Mouse (Mus musculus): Measurements from ENCODE around the gene Ptprb. TPM values are rescaled to one million over a fixed set of nuclear protein-coding genes. Genes with fewer than 3 reads are reported as not detected.

Ptprb gene
- polyA plus RNA-seq, 1 experiment from 2014 or later = 3.1 TPM

DNA sequence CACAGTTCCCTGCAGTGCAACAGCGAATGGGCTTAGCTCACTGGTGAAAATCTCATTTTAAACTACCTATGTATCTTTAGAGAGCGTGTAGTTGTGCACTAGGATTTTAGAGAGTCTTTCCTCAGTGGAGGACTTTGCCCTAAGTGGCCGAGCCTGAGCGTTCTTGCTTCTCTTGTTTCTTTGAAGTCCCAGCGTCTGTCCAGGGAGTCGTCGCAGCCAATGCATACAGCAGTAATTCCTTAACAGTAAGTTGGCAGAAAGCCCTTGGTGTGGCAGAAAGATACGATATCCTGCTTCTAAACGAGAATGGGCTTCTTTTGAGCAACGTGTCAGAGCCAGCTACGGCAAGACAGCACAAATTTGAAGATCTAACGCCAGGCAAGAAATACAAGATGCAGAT is 65.9 kb downstream of the Ptprb start:
- H3K4me3 ChIP-seq (ENCODE audit: low read depth, low read length) = no peak overlapping the region
- WGBS = 86% methylated on average over 12 of the region's 12 CpGs
- no peaks in the 10 kb centered on the region for H3K4me1 ChIP-seq (ENCODE audit: control insufficient read depth, insufficient read depth, low read length)
- H3K9ac ChIP-seq (replicated peaks; ENCODE audit: low read depth, low read length) = no peak overlapping the region
- no peak overlapping the region for H3K4me2 ChIP-seq (ENCODE audit: low read depth, low read length)
- no peaks in the 10 kb centered on the region for H3K36me3 ChIP-seq (ENCODE audit: control insufficient read depth, insufficient read depth, low read length)
- no peak for ATAC-seq (ENCODE audit: low read depth)
- H3K27ac ChIP-seq (ENCODE audit: low read depth, low read length) = no peak overlapping the region
- no peaks in the 10 kb centered on the region for H3K9me3 ChIP-seq (ENCODE audit: control insufficient read depth, low read length)
- no peaks in the 10 kb centered on the region for H3K27me3 ChIP-seq (ENCODE audit: control insufficient read depth, insufficient read depth, low read length)

DNA sequence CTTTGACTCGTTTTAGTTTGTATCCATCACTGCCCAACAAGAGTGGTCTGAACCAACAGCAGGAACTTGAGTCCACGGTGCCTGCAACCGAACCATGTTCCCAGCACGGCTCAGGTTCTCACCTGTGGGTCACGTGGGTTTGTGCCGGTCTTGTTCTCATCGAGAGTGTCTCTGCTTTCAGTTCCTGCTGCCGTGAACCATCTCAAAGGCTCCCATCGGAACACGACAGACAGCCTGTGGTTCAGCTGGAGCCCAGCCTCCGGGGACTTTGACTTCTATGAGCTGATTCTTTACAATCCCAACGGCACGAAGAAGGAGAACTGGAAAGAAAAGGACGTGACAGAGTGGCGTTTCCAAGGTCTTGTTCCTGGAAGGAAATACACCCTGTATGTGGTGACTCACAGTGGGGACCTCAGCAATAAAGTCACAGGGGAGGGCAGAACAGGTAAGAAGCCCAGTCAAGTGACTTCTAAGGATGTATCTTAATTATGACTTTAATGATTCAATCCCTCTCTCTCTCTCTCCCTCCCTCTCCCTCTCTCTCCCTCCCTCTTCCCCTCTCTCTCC is 71.4 kb downstream of the Ptprb start:
- ATAC-seq (ENCODE audit: low read depth) = no peak
- no peaks in the 10 kb centered on the region for H3K27me3 ChIP-seq (ENCODE audit: control insufficient read depth, insufficient read depth, low read length)
- 86% methylated on average over 15 of the region's 15 CpGs for WGBS
- H3K4me2 ChIP-seq (ENCODE audit: low read depth, low read length) = no peak overlapping the region
- no peaks in the 10 kb centered on the region for H3K9me3 ChIP-seq (ENCODE audit: control insufficient read depth, low read length)
- H3K27ac ChIP-seq (ENCODE audit: low read depth, low read length) = no peak overlapping the region
- H3K4me3 ChIP-seq (ENCODE audit: low read depth, low read length) = no peak overlapping the region
- H3K9ac ChIP-seq (replicated peaks; ENCODE audit: low read depth, low read length) = no peak overlapping the region
- H3K4me1 ChIP-seq (ENCODE audit: control insufficient read depth, insufficient read depth, low read length) = no peaks in the 10 kb centered on the region
- no peaks in the 10 kb centered on the region for H3K36me3 ChIP-seq (ENCODE audit: control insufficient read depth, insufficient read depth, low read length)

- Histone ChIP-seq H3K4me3 (ENCODE audit: low read depth, low read length) (no peak overlapping the region), H3K36me3 (ENCODE audit: control insufficient read depth, insufficient read depth, low read length) (no peaks in the 10 kb centered on the region), H3K27me3 (ENCODE audit: control insufficient read depth, insufficient read depth, low read length) (no peaks in the 10 kb centered on the region), H3K4me1 (ENCODE audit: control insufficient read depth, insufficient read depth, low read length) (no peaks in the 10 kb centered on the region), H3K9ac (replicated peaks; ENCODE audit: low read depth, low read length) (no peak overlapping the region), H3K9me3 (ENCODE audit: control insufficient read depth, low read length) (no peaks in the 10 kb centered on the region), H3K4me2 (ENCODE audit: low read depth, low read length) (no peak overlapping the region), H3K27ac (ENCODE audit: low read depth, low read length) (no peak overlapping the region)
- WGBS = 93% methylated on average over 6 of the region's 6 CpGs
- ATAC-seq (ENCODE audit: low read depth) = no peak
Observed at GRCm38 (mm10) chr10:116349004-116349403, 73.7 kb downstream of the Ptprb start.

DNA sequence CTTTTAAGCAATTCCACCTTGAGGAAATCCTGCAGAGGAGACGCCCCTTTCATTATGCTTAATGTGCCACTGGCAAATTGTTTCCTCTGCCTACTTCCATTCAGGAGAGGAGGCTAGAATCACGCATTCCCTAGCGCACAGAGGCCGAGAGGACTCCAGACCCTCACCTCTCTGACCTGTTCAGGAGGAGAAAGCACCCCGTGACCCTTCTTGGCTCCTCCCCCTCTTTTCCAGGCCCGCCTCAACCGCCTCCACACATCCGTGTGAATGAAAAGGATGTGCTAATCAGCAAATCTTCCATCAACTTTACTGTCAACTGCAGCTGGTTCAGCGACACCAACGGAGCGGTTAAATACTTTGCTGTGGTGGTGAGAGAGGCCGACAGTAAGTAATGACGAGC is 75.2 kb downstream of the Ptprb start:
- no peak overlapping the region for H3K27ac ChIP-seq (ENCODE audit: low read depth, low read length)
- H3K36me3 ChIP-seq (ENCODE audit: control insufficient read depth, insufficient read depth, low read length) = no peaks in the 10 kb centered on the region
- WGBS = 19% methylated on average over 13 of the region's 13 CpGs
- no peak overlapping the region for H3K9ac ChIP-seq (replicated peaks; ENCODE audit: low read depth, low read length)
- no peak for ATAC-seq (ENCODE audit: low read depth)
- no peaks in the 10 kb centered on the region for H3K9me3 ChIP-seq (ENCODE audit: control insufficient read depth, low read length)
- H3K4me3 ChIP-seq (ENCODE audit: low read depth, low read length) = no peak overlapping the region
- no peaks in the 10 kb centered on the region for H3K27me3 ChIP-seq (ENCODE audit: control insufficient read depth, insufficient read depth, low read length)
- H3K4me1 ChIP-seq (ENCODE audit: control insufficient read depth, insufficient read depth, low read length) = 0 out of 2 replicates have a peak, but pooled peaks cover 2% of the 10 kb centered on the region
- H3K4me2 ChIP-seq (ENCODE audit: low read depth, low read length) = no peak overlapping the region

DNA sequence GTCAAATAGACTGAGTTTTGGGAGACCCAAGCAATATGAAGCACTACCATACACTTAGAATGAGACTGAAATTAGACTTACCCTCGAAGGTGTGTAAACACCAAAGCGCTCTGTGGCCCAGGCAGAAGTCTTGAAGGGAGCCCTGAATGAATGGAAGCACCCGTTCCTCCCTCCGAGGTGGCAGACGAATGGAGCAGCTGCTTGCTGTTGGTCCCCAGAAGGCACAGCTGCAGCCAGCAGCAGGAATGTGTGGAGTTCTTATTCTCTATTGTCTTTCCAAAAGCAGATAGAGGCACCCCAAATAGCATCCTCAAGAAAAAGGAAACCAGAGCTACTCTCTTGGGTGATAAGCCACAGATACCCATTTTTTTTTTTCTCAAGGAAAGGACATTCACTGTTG is 79.0 kb downstream of the Ptprb start:
- no peaks in the 10 kb centered on the region for H3K36me3 ChIP-seq (ENCODE audit: control insufficient read depth, insufficient read depth, low read length)
- no peaks in the 10 kb centered on the region for H3K9me3 ChIP-seq (ENCODE audit: control insufficient read depth, low read length)
- H3K4me1 ChIP-seq (ENCODE audit: control insufficient read depth, insufficient read depth, low read length) = 0 out of 2 replicates have a peak, but pooled peaks cover 2% of the 10 kb centered on the region
- no peak overlapping the region for H3K4me3 ChIP-seq (ENCODE audit: low read depth, low read length)
- 39% methylated on average over 5 of the region's 5 CpGs for WGBS
- no peaks in the 10 kb centered on the region for H3K27me3 ChIP-seq (ENCODE audit: control insufficient read depth, insufficient read depth, low read length)
- H3K9ac ChIP-seq (replicated peaks; ENCODE audit: low read depth, low read length) = no peak overlapping the region
- H3K27ac ChIP-seq (ENCODE audit: low read depth, low read length) = no peak overlapping the region
- H3K4me2 ChIP-seq (ENCODE audit: low read depth, low read length) = no peak overlapping the region
- ATAC-seq (ENCODE audit: low read depth) = no peak

GRCm38 (mm10) chr10:116362181-116362580 is 86.9 kb downstream of the Ptprb start:
- peak; percentile 80 for ATAC-seq (ENCODE audit: low read depth)
- H3K36me3 ChIP-seq (ENCODE audit: control insufficient read depth, insufficient read depth, low read length) = no peaks in the 10 kb centered on the region
- 29% methylated on average over 6 of the region's 6 CpGs for WGBS
- H3K9me3 ChIP-seq (ENCODE audit: control insufficient read depth, low read length) = no peaks in the 10 kb centered on the region
- H3K4me1 ChIP-seq (ENCODE audit: control insufficient read depth, insufficient read depth, low read length) = no peaks in the 10 kb centered on the region
- no peaks in the 10 kb centered on the region for H3K27me3 ChIP-seq (ENCODE audit: control insufficient read depth, insufficient read depth, low read length)
- no peak overlapping the region for H3K4me2 ChIP-seq (ENCODE audit: low read depth, low read length)
- no peak overlapping the region for H3K4me3 ChIP-seq (ENCODE audit: low read depth, low read length)
- no peak overlapping the region for H3K9ac ChIP-seq (replicated peaks; ENCODE audit: low read depth, low read length)
- no peak overlapping the region for H3K27ac ChIP-seq (ENCODE audit: low read depth, low read length)

DNA sequence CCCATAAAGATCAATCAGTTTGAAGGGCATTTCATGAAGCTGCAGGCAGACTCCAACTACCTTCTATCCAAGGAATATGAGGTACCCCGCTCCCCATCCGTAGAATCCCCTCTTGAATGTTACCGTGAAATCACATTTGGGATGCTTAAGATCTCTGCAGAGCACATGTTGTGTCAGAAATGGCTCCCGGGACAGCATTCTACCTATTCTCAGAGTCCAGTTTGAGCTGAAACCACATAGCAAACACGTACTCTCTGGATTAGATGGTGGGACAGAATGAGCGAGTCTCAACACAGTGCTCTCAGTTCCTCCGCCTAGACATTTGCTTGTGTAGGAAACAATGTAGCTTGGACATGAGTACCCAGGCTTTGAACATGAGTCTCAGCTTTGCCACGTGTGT is 87.3 kb downstream of the Ptprb start:
- H3K4me2 ChIP-seq (ENCODE audit: low read depth, low read length) = no peak overlapping the region
- H3K36me3 ChIP-seq (ENCODE audit: control insufficient read depth, insufficient read depth, low read length) = no peaks in the 10 kb centered on the region
- H3K27me3 ChIP-seq (ENCODE audit: control insufficient read depth, insufficient read depth, low read length) = no peaks in the 10 kb centered on the region
- no peaks in the 10 kb centered on the region for H3K9me3 ChIP-seq (ENCODE audit: control insufficient read depth, low read length)
- 46% methylated on average over 8 of the region's 8 CpGs for WGBS
- no peak overlapping the region for H3K9ac ChIP-seq (replicated peaks; ENCODE audit: low read depth, low read length)
- H3K27ac ChIP-seq (ENCODE audit: low read depth, low read length) = no peak overlapping the region
- H3K4me3 ChIP-seq (ENCODE audit: low read depth, low read length) = no peak overlapping the region
- ATAC-seq (ENCODE audit: low read depth) = peak; percentile 69
- no peaks in the 10 kb centered on the region for H3K4me1 ChIP-seq (ENCODE audit: control insufficient read depth, insufficient read depth, low read length)

DNA sequence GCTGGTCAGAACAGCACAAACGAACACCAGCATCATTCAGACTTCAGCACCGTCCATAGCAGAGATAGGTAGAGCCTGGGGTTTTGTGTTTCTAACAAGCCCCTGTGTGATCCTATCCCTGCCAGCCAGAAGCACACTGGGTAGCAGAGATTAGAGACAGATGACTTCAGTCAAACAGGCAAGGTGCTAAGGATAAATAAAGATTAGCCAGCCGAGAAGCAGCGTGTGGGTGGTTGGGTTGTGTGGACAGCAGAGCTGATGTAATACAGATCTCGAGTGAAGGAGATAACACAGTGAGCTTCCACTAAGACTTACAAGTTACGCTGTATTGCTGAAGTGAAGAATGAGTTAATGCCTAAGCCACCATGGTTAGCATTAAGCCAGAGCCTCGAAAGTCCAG is 89.4 kb downstream of the Ptprb start:
- Histone ChIP-seq H3K36me3 (ENCODE audit: control insufficient read depth, insufficient read depth, low read length) (no peaks in the 10 kb centered on the region), H3K4me2 (ENCODE audit: low read depth, low read length) (no peak overlapping the region), H3K27me3 (ENCODE audit: control insufficient read depth, insufficient read depth, low read length) (no peaks in the 10 kb centered on the region), H3K9me3 (ENCODE audit: control insufficient read depth, low read length) (no peaks in the 10 kb centered on the region), H3K4me1 (ENCODE audit: control insufficient read depth, insufficient read depth, low read length) (no peaks in the 10 kb centered on the region), H3K9ac (replicated peaks; ENCODE audit: low read depth, low read length) (no peak overlapping the region), H3K27ac (ENCODE audit: low read depth, low read length) (no peak overlapping the region), H3K4me3 (ENCODE audit: low read depth, low read length) (no peak overlapping the region)
- ATAC-seq (ENCODE audit: low read depth) = no peak
- WGBS = 66% methylated on average over 7 of the region's 7 CpGs

GRCm38 (mm10) chr10:116370991-116371725 is 95.8 kb downstream of the Ptprb start:
- H3K9me3 ChIP-seq (ENCODE audit: control insufficient read depth, low read length) = no peaks in the 10 kb centered on the region
- peak; percentile 90 for ATAC-seq (ENCODE audit: low read depth)
- H3K27ac ChIP-seq (ENCODE audit: low read depth, low read length) = peak overlapping the region; percentile 35; the same call in 1 of the 2 replicates
- H3K36me3 ChIP-seq (ENCODE audit: control insufficient read depth, insufficient read depth, low read length) = no peaks in the 10 kb centered on the region
- H3K4me1 ChIP-seq (ENCODE audit: control insufficient read depth, insufficient read depth, low read length) = no peaks in the 10 kb centered on the region
- no peak overlapping the region for H3K9ac ChIP-seq (replicated peaks; ENCODE audit: low read depth, low read length)
- no peak overlapping the region for H3K4me3 ChIP-seq (ENCODE audit: low read depth, low read length)
- H3K27me3 ChIP-seq (ENCODE audit: control insufficient read depth, insufficient read depth, low read length) = no peaks in the 10 kb centered on the region
- no peak overlapping the region for H3K4me2 ChIP-seq (ENCODE audit: low read depth, low read length)
- 10% methylated on average over 6 of the region's 6 CpGs for whole genome bisulfite sequencing

All from neural tube, embryonic 14.5 days (tissue).